Mouse (Mus musculus) G1E-ER4 (cell line): ENCODE results near the gene Tnr. TPM values are rescaled to one million over a fixed set of nuclear protein-coding genes. Genes with fewer than 3 reads are reported as not detected.

Source experiments
- GATA1 ChIP-seq: IDR thresholded peaks from one replicate; pipeline ENCODE4 v1.8.0; 2012; ENCODE audit warnings: low read length, inconsistent platforms
- polyA plus RNA-seq: library from polyadenylated mRNA; stranded (reverse); fragments of >175 nt; gene quantifications from 2 replicates; pipeline ENCODE4 v1.2.3, GENCODE M21; 2012

Gene Tnr
- polyA plus RNA-seq, 1 experiment = not detected

- no peak for TF ChIP-seq GATA1
Measured at GRCm38 (mm10) chr1:159773671-159774070, 250.1 kb downstream of the Tnr start.

- TF ChIP-seq GATA1 = no peak
Measured at GRCm38 (mm10) chr1:159775168-159775567, 251.6 kb downstream of the Tnr start.

- TF ChIP-seq GATA1 = no peak
Measured at GRCm38 (mm10) chr1:159777107-159777506, 253.5 kb downstream of the Tnr start.

GRCm38 (mm10) chr1:159779424-159779823 is 255.9 kb downstream of the Tnr start:
- TF ChIP-seq GATA1 = no peak

- TF ChIP-seq GATA1 = no peak
Measured at GRCm38 (mm10) chr1:159783842-159784241, 260.3 kb downstream of the Tnr start.

- no peak for TF ChIP-seq GATA1
Measured at GRCm38 (mm10) chr1:159788312-159788711, 264.7 kb downstream of the Tnr start.

- no peak for TF ChIP-seq GATA1
Measured at GRCm38 (mm10) chr1:159792546-159792945, 269.0 kb downstream of the Tnr start.

- TF ChIP-seq GATA1 = no peak
Measured at GRCm38 (mm10) chr1:159796021-159796420, 272.5 kb downstream of the Tnr start.

- TF ChIP-seq GATA1 = no peak
Measured at GRCm38 (mm10) chr1:159800366-159800765, 276.8 kb downstream of the Tnr start.

- TF ChIP-seq GATA1 = no peak
Measured at GRCm38 (mm10) chr1:159801753-159802152, 278.2 kb downstream of the Tnr start.

GRCm38 (mm10) chr1:159803711-159804110 is 280.1 kb downstream of the Tnr start:
- TF ChIP-seq GATA1 = no peak

- TF ChIP-seq GATA1 = no peak
Measured at GRCm38 (mm10) chr1:159809493-159809892, 285.9 kb downstream of the Tnr start.

- TF ChIP-seq GATA1 = no peak
Measured at GRCm38 (mm10) chr1:159811805-159812204, 288.2 kb downstream of the Tnr start.

GRCm38 (mm10) chr1:159812820-159813411 is 289.3 kb downstream of the Tnr start:
- no peak for TF ChIP-seq GATA1

- TF ChIP-seq GATA1 = no peak
Measured at GRCm38 (mm10) chr1:159814348-159814747, 290.8 kb downstream of the Tnr start.

- TF ChIP-seq GATA1 = no peak
Measured at GRCm38 (mm10) chr1:159816614-159817371, 293.2 kb downstream of the Tnr start.

- TF ChIP-seq GATA1 = no peak
Measured at GRCm38 (mm10) chr1:159819511-159819910, 295.9 kb downstream of the Tnr start.
